Mouse (Mus musculus): Measurements from ENCODE around the gene Derl3.

The Derl3 gene

GRCm38 (mm10) chr10:75941042-75941824 is 48.0 kb downstream of the Derl3 start:
- DNase-seq (ENCODE audit: low spot score), result no peak

- no peak for DNase-seq (ENCODE audit: low spot score)
Observed at GRCm38 (mm10) chr10:75942736-75943477, 49.7 kb downstream of the Derl3 start, which contains the start of gene Vpreb3. Gene Vpreb3 (plus strand): TSS chr10:75943057.

- peak; percentile 47 for DNase-seq (ENCODE audit: low spot score)
Observed at GRCm38 (mm10) chr10:75944066-75944772, 51.0 kb downstream of the Derl3 start.

GRCm38 (mm10) chr10:75945213-75945612 is 52.0 kb downstream of the Derl3 start:
- no peak for DNase-seq (ENCODE audit: low spot score)

Measured in embryo, embryonic 10.5 days (tissue).